In genomic region chr9:98387741-98388632, GRCm38 (mm10) we compare ENCODE assay signal across 20 mouse cellular contexts. TPM values are rescaled to one million over a fixed set of nuclear protein-coding genes. Genes with fewer than 3 reads are reported as not detected.
A peak's percentile ranks its signal among the peaks of the same experiment; 100 is the strongest.
DNase-seq lines count a peak whose midpoint lies in the region; ATAC-seq and TF ChIP-seq lines count a peak whose summit lies in the region.
"Had no signal": no experiment of that assay in that cellular context is flagged by ENCODE, and none has a peak within 500 bp of the region (broad histone marks: within the 10 kb centered on the region; RNA-seq: fewer than 3 reads in every experiment).

No protein-coding gene starts in this region.

- no peak for ATAC-seq in heart, embryonic 11.5 days (replicated peaks; ENCODE audit: insufficient number of reproducible peaks, low FRiP score, low TSS enrichment)
- peak; percentile 69; the same call in 1 of the 2 replicates for ATAC-seq in limb, embryonic 15.5 days (ENCODE audit: insufficient number of reproducible peaks, low FRiP score, low TSS enrichment, low read depth)
- ATAC-seq: forebrain, embryonic 15.5 days; intestine, embryonic 16.5 days had no signal

- no peak overlapping the region for H3K9ac ChIP-seq in heart, embryonic 11.5 days (ENCODE audit: low read depth, low read length)
- no peak overlapping the region for H3K9ac ChIP-seq in limb, embryonic 15.5 days
- H3K9ac ChIP-seq: forebrain, embryonic 15.5 days; heart, embryonic 15.5 days; hindbrain, embryonic 15.5 days; neural tube, embryonic 13.5 days had no signal

- DNase-seq in cerebellum, postnatal 14 days = peak; percentile 46 to 63
- DNase-seq in cerebellum, postnatal 4 days (ENCODE audit: low spot score in 2 of 2) = no peak
- DNase-seq in heart, adult 11 months = peak; percentile 93
- no peak for DNase-seq in left cerebral cortex, adult 2 months (ENCODE audit: extremely low spot score in 1 of 2, low spot score in 2 of 2)
- DNase-seq in left cerebral cortex, postnatal 4 days = no peak
- DNase-seq in retina, embryonic 14.5 days (ENCODE audit: low spot score) = no peak
- DNase-seq: gastrocnemius, postnatal 10 days; kidney, postnatal 10 days; lung, adult 18-20 months; lung, postnatal 36 days; right cerebral cortex, postnatal 4 days; thymus, postnatal 36 days had no signal

- no peak for TF ChIP-seq CTCF in left cerebral cortex, adult 2 months (IDR thresholded peaks at IDR 0.05)

- 80% methylated on average over 10 of the region's 10 CpGs for WGBS in heart, embryonic 11.5 days (ENCODE audit: insufficient replicate concordance)
- WGBS in limb, embryonic 15.5 days = 38% methylated on average over 10 of the region's 10 CpGs

- H3K36me3 ChIP-seq in heart, embryonic 11.5 days (ENCODE audit: control insufficient read depth, insufficient read depth, low read length) = no peaks in the 10 kb centered on the region
- H3K36me3 ChIP-seq in limb, embryonic 15.5 days = no peaks in the 10 kb centered on the region
- H3K36me3 ChIP-seq: forebrain, embryonic 15.5 days; heart, embryonic 15.5 days; hindbrain, embryonic 15.5 days; neural tube, embryonic 13.5 days had no signal

- H3K27ac ChIP-seq in heart, embryonic 11.5 days (ENCODE audit: low read depth, low read length) = no peak overlapping the region
- H3K27ac ChIP-seq in left cerebral cortex, adult 2 months = peak overlapping the region; percentile 69
- H3K27ac ChIP-seq in limb, embryonic 15.5 days = peak overlapping the region; percentile 33; the same call in 1 of the 2 replicates
- H3K27ac ChIP-seq: forebrain, embryonic 15.5 days; heart, embryonic 15.5 days; hindbrain, embryonic 15.5 days; neural tube, embryonic 13.5 days had no signal

- no peaks in the 10 kb centered on the region for H3K9me3 ChIP-seq in heart, embryonic 11.5 days (replicated peaks; ENCODE audit: control insufficient read depth, low read length)
- no peaks in the 10 kb centered on the region for H3K9me3 ChIP-seq in limb, embryonic 15.5 days
- H3K9me3 ChIP-seq: forebrain, embryonic 15.5 days; heart, embryonic 15.5 days; hindbrain, embryonic 15.5 days; neural tube, embryonic 13.5 days had no signal

- no peak overlapping the region for H3K4me3 ChIP-seq in heart, embryonic 11.5 days (ENCODE audit: low read depth, low read length)
- no peak overlapping the region for H3K4me3 ChIP-seq in left cerebral cortex, adult 2 months
- no peak overlapping the region for H3K4me3 ChIP-seq in limb, embryonic 15.5 days
- H3K4me3 ChIP-seq: forebrain, embryonic 15.5 days; heart, embryonic 15.5 days; hindbrain, embryonic 15.5 days; neural tube, embryonic 13.5 days had no signal

- H3K4me2 ChIP-seq in heart, embryonic 11.5 days = no peak overlapping the region
- H3K4me2 ChIP-seq in limb, embryonic 15.5 days = no peak overlapping the region
- H3K4me2 ChIP-seq: forebrain, embryonic 15.5 days; heart, embryonic 15.5 days; hindbrain, embryonic 15.5 days; neural tube, embryonic 13.5 days had no signal

- intact Hi-C loops in left cerebral cortex, adult 2 months (cut with DNase I) = loop anchor here (1.0 to 5.0 kb wide), 3 partner anchors 13 to 356 kb away; partner anchors contain the start of gene Clstn2
- intact Hi-C loops in left cerebral cortex, postnatal 4 days (cut with DNase I) = no loop called here

- no peaks in the 10 kb centered on the region for H3K4me1 ChIP-seq in heart, embryonic 11.5 days (ENCODE audit: control insufficient read depth, insufficient read depth, low read length)
- H3K4me1 ChIP-seq in limb, embryonic 15.5 days = peaks cover 16% of the 10 kb centered on the region
- H3K4me1 ChIP-seq: forebrain, embryonic 15.5 days; heart, embryonic 15.5 days; hindbrain, embryonic 15.5 days; neural tube, embryonic 13.5 days had no signal

- no peaks in the 10 kb centered on the region for H3K27me3 ChIP-seq in heart, embryonic 11.5 days (ENCODE audit: control insufficient read depth, insufficient read depth, low read length)
- no peaks in the 10 kb centered on the region for H3K27me3 ChIP-seq in limb, embryonic 15.5 days
- H3K27me3 ChIP-seq: CH12.LX; forebrain, embryonic 15.5 days; heart, embryonic 15.5 days; hindbrain, embryonic 15.5 days; neural tube, embryonic 13.5 days had no signal

RNA-seq across cellular contexts. Expression of gene Rbp1, which starts 34.8 kb away (rescaled TPM):
- polyA plus RNA-seq in heart, embryonic 11.5 days (2014; fragmentation: Nextera tagmentation; extraction: Ambion mirVana) = 56.4 and 56.8 TPM in 2 replicates
- total RNA-seq in left cerebral cortex, adult 2 months (2021) = 1 to 10 TPM; 4.7 to 6.4 TPM
- total RNA-seq in left cerebral cortex, postnatal 4 days (2021) = 1 to 10 TPM; 9.1 to 9.6 TPM
- polyA plus RNA-seq in limb, embryonic 15.5 days (2015; fragmentation: Nextera tagmentation; extraction: Ambion mirVana) = 34.2 and 34.5 TPM in 2 replicates

Comparison
In these comparisons a context has a peak if more than half of its experiments do, and no peak if none do; other contexts are left out.
1. DNase-seq: peak in cerebellum, postnatal 14 days (2 of 2) and heart, adult 11 months (single experiment); none in cerebellum, postnatal 4 days (0 of 2), left cerebral cortex, adult 2 months (0 of 2), left cerebral cortex, postnatal 4 days (single experiment) and retina, embryonic 14.5 days (single experiment).